ENCODE assay signal across 8 mouse cellular contexts in genomic region chr7:143706697-143707438, GRCm38 (mm10). TPM values are rescaled to one million over a fixed set of nuclear protein-coding genes. Genes with fewer than 3 reads are reported as not detected.
DNase-seq lines count a peak whose midpoint lies in the region; ATAC-seq and TF ChIP-seq lines count a peak whose summit lies in the region.

No protein-coding gene starts in this region.

- H3K27me3 ChIP-seq in embryonic facial prominence, embryonic 11.5 days (ENCODE audit: control insufficient read depth, insufficient read depth, low read length), result no peaks in the 10 kb centered on the region
- H3K27me3 ChIP-seq in limb, embryonic 10.5 days (ENCODE audit: low read depth, poor library complexity, severe bottlenecking), result no peaks in the 10 kb centered on the region
- H3K27me3 ChIP-seq in midbrain, embryonic 16.5 days (ENCODE audit: control insufficient read depth, insufficient read depth, low read depth, low read length), result no peaks in the 10 kb centered on the region
- no peaks in the 10 kb centered on the region for H3K27me3 ChIP-seq in spleen, adult 2 months (ENCODE audit: control insufficient read depth, insufficient read depth, low read length)

- TF ChIP-seq CTCF in spleen, adult 2 months (IDR thresholded peaks at IDR 0.05; ENCODE audit: extremely low read depth, insufficient read depth, insufficient read length, insufficient replicate concordance), result peak; percentile 91; the same call in 1 of the 2 replicates

- H3K4me2 ChIP-seq in embryonic facial prominence, embryonic 11.5 days (ENCODE audit: low read depth, low read length), result no peak overlapping the region
- H3K4me2 ChIP-seq in midbrain, embryonic 16.5 days (ENCODE audit: low read length), result no peak overlapping the region

- no peak for TF ChIP-seq POLR2A in spleen, adult 2 months (IDR thresholded peaks at IDR 0.05; ENCODE audit: low read depth, low read length)

- no peaks in the 10 kb centered on the region for H3K9me3 ChIP-seq in embryonic facial prominence, embryonic 11.5 days (replicated peaks; ENCODE audit: control insufficient read depth, low read length)
- H3K9me3 ChIP-seq in limb, embryonic 10.5 days (replicated peaks), result no peaks in the 10 kb centered on the region
- no peaks in the 10 kb centered on the region for H3K9me3 ChIP-seq in midbrain, embryonic 16.5 days (replicated peaks; ENCODE audit: control insufficient read depth, low read length, poor library complexity, severe bottlenecking)

- no peak overlapping the region for H3K27ac ChIP-seq in embryonic facial prominence, embryonic 11.5 days (replicated peaks; ENCODE audit: low read depth, low read length)
- H3K27ac ChIP-seq in limb, embryonic 10.5 days, result 0 out of 2 replicates have a peak overlapping the region, but pooled peaks have one; percentile 11
- no peak overlapping the region for H3K27ac ChIP-seq in midbrain, embryonic 16.5 days (ENCODE audit: low read length)
- H3K27ac ChIP-seq in spleen, adult 2 months (ENCODE audit: insufficient read depth, low read length), result no peak overlapping the region

- H3K36me3 ChIP-seq in embryonic facial prominence, embryonic 11.5 days (replicated peaks; ENCODE audit: control insufficient read depth, insufficient read depth, low read depth, low read length), result no peaks in the 10 kb centered on the region
- peaks cover 32% of the 10 kb centered on the region for H3K36me3 ChIP-seq in limb, embryonic 10.5 days
- H3K36me3 ChIP-seq in midbrain, embryonic 16.5 days (ENCODE audit: control insufficient read depth, insufficient read depth, low read length), result peaks cover 25% of the 10 kb centered on the region
- peaks cover 7% of the 10 kb centered on the region; the same call in 1 of the 2 replicates for H3K36me3 ChIP-seq in spleen, adult 2 months (ENCODE audit: control insufficient read depth, insufficient read depth, low read length)

- no peaks in the 10 kb centered on the region for H3K4me1 ChIP-seq in embryonic facial prominence, embryonic 11.5 days (ENCODE audit: control insufficient read depth, insufficient read depth, low read length)
- H3K4me1 ChIP-seq in limb, embryonic 10.5 days, result 0 out of 2 replicates have a peak, but pooled peaks cover 5% of the 10 kb centered on the region
- H3K4me1 ChIP-seq in midbrain, embryonic 16.5 days (ENCODE audit: control insufficient read depth, insufficient read depth, low read length), result no peaks in the 10 kb centered on the region
- peaks cover 1% of the 10 kb centered on the region; the same call in 1 of the 2 replicates for H3K4me1 ChIP-seq in spleen, adult 2 months (ENCODE audit: control insufficient read depth, insufficient read depth, insufficient read length)

- peak; percentile 64 for DNase-seq in 3134 (ENCODE audit: extremely low read depth, insufficient read length, low spot score)
- DNase-seq in adrenal gland, postnatal 14 days, result peak; percentile 95
- peak; percentile 98 for DNase-seq in embryonic facial prominence, embryonic 11.5 days (ENCODE audit: low spot score)
- peak; percentile 98 for DNase-seq in heart, adult 11 months
- DNase-seq in kidney, adult 18-20 months, result peak; percentile 94
- peak; percentile 91 for DNase-seq in limb, embryonic 10.5 days (ENCODE audit: low spot score)
- peak; percentile 78 for DNase-seq in spleen, adult 2 months (ENCODE audit: low read depth in 1 of 2, low spot score in 2 of 2)

- peak; percentile 60; the same call in 1 of the 2 replicates for ATAC-seq in embryonic facial prominence, embryonic 11.5 days (replicated peaks; ENCODE audit: insufficient number of reproducible peaks, low FRiP score, low TSS enrichment, low read depth)
- peak; percentile 68; the same call in 1 of the 2 replicates for ATAC-seq in midbrain, embryonic 16.5 days

- no peak overlapping the region for H3K4me3 ChIP-seq in embryonic facial prominence, embryonic 11.5 days (ENCODE audit: low read depth, low read length)
- H3K4me3 ChIP-seq in limb, embryonic 10.5 days, result no peak overlapping the region
- H3K4me3 ChIP-seq in midbrain, embryonic 16.5 days (ENCODE audit: low read depth, low read length), result no peak overlapping the region
- no peak overlapping the region for H3K4me3 ChIP-seq in spleen, adult 2 months (ENCODE audit: extremely low read depth, insufficient read depth, insufficient read length)

- no peak overlapping the region for H3K9ac ChIP-seq in embryonic facial prominence, embryonic 11.5 days (replicated peaks; ENCODE audit: low read length)
- no peak overlapping the region for H3K9ac ChIP-seq in midbrain, embryonic 16.5 days (ENCODE audit: low read depth, low read length)

- WGBS in embryonic facial prominence, embryonic 11.5 days, result 32% methylated on average over 7 of the region's 7 CpGs
- WGBS in limb, embryonic 10.5 days, result 35% methylated on average over 7 of the region's 7 CpGs
- WGBS in midbrain, embryonic 16.5 days, result 38% methylated on average over 7 of the region's 7 CpGs
- WGBS in spleen, adult 2 months, result 51% methylated on average over 7 of the region's 7 CpGs

RNA-seq across cellular contexts. Expression of gene Tnfrsf23, which starts 21.2 kb away (rescaled TPM):
- 2.4 and 3.2 TPM in 2 replicates for total RNA-seq in adrenal gland, postnatal 14 days (2021)
- polyA plus RNA-seq in embryonic facial prominence, embryonic 11.5 days (2014; fragmentation: Nextera tagmentation; extraction: Ambion mirVana), result 0.43 and 0.59 TPM in 2 replicates
- 0.25 TPM in 1 of 2 replicates, not detected in the other for polyA plus RNA-seq in limb, embryonic 10.5 days (2016; fragmentation: Nextera tagmentation; extraction: Ambion mirVana)
- polyA plus RNA-seq in midbrain, embryonic 16.5 days (2015; fragmentation: Nextera tagmentation; extraction: Ambion mirVana), result 0.72 and 0.90 TPM in 2 replicates
- polyA plus RNA-seq in spleen, adult 2 months (2012; rRNA removed), result 0.94 and 0.99 TPM in 2 replicates

RNA-seq across cellular contexts. Expression of gene Osbpl5, which starts 49.9 kb away (rescaled TPM):
- 26.0 and 36.8 TPM in 2 replicates for total RNA-seq in adrenal gland, postnatal 14 days (2021)
- polyA plus RNA-seq in embryonic facial prominence, embryonic 11.5 days (2014; fragmentation: Nextera tagmentation; extraction: Ambion mirVana), result 11.9 and 13.9 TPM in 2 replicates
- polyA plus RNA-seq in limb, embryonic 10.5 days (2016; fragmentation: Nextera tagmentation; extraction: Ambion mirVana), result 12.3 and 19.9 TPM in 2 replicates
- polyA plus RNA-seq in midbrain, embryonic 16.5 days (2015; fragmentation: Nextera tagmentation; extraction: Ambion mirVana), result 43.8 and 44.1 TPM in 2 replicates
- polyA plus RNA-seq in spleen, adult 2 months (2012; rRNA removed), result 31.2 and 37.6 TPM in 2 replicates

RNA-seq across cellular contexts. Expression of gene Tnfrsf22, which starts 57.4 kb away (rescaled TPM):
- 4.1 and 5.3 TPM in 2 replicates for total RNA-seq in adrenal gland, postnatal 14 days (2021)
- 8.3 and 11.5 TPM in 2 replicates for polyA plus RNA-seq in embryonic facial prominence, embryonic 11.5 days (2014; fragmentation: Nextera tagmentation; extraction: Ambion mirVana)
- polyA plus RNA-seq in limb, embryonic 10.5 days (2016; fragmentation: Nextera tagmentation; extraction: Ambion mirVana), result 9.3 and 9.8 TPM in 2 replicates
- 3.3 and 3.8 TPM in 2 replicates for polyA plus RNA-seq in midbrain, embryonic 16.5 days (2015; fragmentation: Nextera tagmentation; extraction: Ambion mirVana)
- 5.2 and 5.6 TPM in 2 replicates for polyA plus RNA-seq in spleen, adult 2 months (2012; rRNA removed)

RNA-seq across cellular contexts. Expression of gene Mrgprg, which starts 59.9 kb away (rescaled TPM):
- total RNA-seq in adrenal gland, postnatal 14 days (2021), result 0.85 and 1.5 TPM in 2 replicates
- not detected in 2 replicates for polyA plus RNA-seq in embryonic facial prominence, embryonic 11.5 days (2014; fragmentation: Nextera tagmentation; extraction: Ambion mirVana)
- polyA plus RNA-seq in limb, embryonic 10.5 days (2016; fragmentation: Nextera tagmentation; extraction: Ambion mirVana), result not detected in 2 replicates
- polyA plus RNA-seq in midbrain, embryonic 16.5 days (2015; fragmentation: Nextera tagmentation; extraction: Ambion mirVana), result not detected in 2 replicates
- not detected in 2 replicates for polyA plus RNA-seq in spleen, adult 2 months (2012; rRNA removed)
